Mouse (Mus musculus) cerebellum, adult 2 months (tissue): ENCODE results near the gene Comp.

Source experiments
- CTCF ChIP-seq: fragments of 200-500 bp; IDR thresholded peaks from 2 replicates; pipeline ENCODE4 v1.5.1; 2011; ENCODE audit warnings: low read depth, mild to moderate bottlenecking, control low read depth, low read length, moderate library complexity, borderline replicate concordance; ENCODE audit not compliant: insufficient read depth
- POLR2A ChIP-seq: fragments of 200-500 bp; IDR thresholded peaks from 2 replicates; pipeline ENCODE4 v1.6.1; 2011; ENCODE audit warnings: low read length, control low read depth, borderline replicate concordance; ENCODE audit not compliant: insufficient read depth

- no peak for TF ChIP-seq CTCF
- TF ChIP-seq POLR2A, result no peak
These were observed 43.6 kb downstream of the Comp start for GRCm38 (mm10) chr8:70416941-70417340.
